Mouse (Mus musculus) granulocyte monocyte progenitor cell, adult 5-6 weeks (primary cell): ENCODE results near the gene Vps50. TPM values are rescaled to one million over a fixed set of nuclear protein-coding genes. Genes with fewer than 3 reads are reported as not detected.
"Not testable (repeated sequence)": the region's sequence is repeated elsewhere in the genome, so short reads cannot be mapped to it uniquely, and the experiment has no call there.

Source experiments
- ATAC-seq: replicated peaks from 2 replicates; pipeline ENCODE4 v1.8.0; 2016; ENCODE audit warnings: mild to moderate bottlenecking, moderate TSS enrichment, inconsistent platforms; ENCODE audit not compliant: poor library complexity, severe bottlenecking
- total RNA-seq, 2 experiments: library from RNA; stranded (forward) in 1 of 2; stranded (reverse) in 1 of 2; fragments of 200-712, 200-1000 nt in 1 of 2; fragments of >200 nt in 1 of 2; fragmentation: Nextera tagmentation in 1 of 2; gene quantifications; 2 replicates each; pipeline ENCODE4 v1.2.3; 2014 to 2017

Gene Vps50
- 29.3 and 37.3 TPM in 2 replicates for total RNA-seq (2014; fragmentation: Nextera tagmentation)
- 43.4 and 51.6 TPM in 2 replicates for total RNA-seq (2017)

DNA sequence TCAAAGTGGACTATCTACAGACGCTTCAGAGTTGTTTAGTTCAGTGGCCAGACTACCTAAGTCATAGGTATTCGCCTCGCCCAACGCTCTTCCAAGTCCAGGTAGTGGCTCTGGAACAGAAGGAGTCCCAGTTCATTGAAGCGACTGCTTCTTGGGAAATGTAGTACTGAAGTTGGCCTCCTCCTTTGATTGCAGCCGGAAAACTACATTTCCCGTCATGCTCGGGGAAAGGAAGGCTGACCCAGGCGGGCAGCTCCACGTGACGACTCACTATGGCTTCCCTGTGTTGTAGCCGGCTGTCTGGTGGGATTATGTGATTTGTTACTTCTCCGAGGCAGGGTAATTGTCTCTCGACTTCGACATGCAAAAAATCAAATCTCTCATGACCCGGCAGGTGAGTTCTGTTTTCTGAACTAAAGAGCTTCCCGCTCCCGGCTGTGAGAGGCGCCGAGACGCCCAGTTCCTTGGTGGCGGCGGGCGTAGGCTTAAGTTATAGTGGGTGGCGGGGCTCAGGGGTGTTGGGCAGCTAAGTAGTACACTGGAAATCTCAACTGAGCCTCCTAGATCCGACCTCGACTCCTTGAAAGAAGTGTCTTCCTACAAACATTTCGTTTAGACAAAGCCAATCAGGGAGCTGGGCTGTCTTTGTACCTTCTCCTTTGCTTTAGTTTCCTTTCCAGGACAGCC, at the start of gene Vps50, which contains the start of gene Hepacam2:
Vps50 (plus strand) TSS at position 221 of the 687 bp plus-strand sequence.
Hepacam2 (minus strand) TSS at position 137 of the 687 bp plus-strand sequence.
- ATAC-seq = peak; percentile 99

DNA sequence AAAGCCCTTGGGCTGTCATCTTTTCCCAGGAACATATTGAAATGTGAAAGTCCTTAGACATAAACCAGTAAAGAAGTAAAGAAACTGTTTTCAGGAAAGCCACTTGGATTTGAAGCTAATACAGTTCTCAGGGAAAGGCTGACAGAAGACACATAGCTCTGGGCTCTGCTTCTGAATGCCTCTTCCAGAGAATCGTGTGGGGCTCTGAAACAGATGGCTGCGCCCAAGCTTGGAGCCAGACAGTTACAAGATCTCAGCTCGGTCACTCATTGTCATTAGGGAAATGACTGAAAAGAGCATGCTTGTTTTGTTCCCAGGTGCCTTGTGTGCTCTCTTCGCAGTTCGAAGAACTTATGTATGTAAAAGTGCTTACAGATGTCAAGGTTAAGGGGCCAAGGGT, 43.8 kb upstream of the Vps50 start:
- ATAC-seq = no peak

DNA sequence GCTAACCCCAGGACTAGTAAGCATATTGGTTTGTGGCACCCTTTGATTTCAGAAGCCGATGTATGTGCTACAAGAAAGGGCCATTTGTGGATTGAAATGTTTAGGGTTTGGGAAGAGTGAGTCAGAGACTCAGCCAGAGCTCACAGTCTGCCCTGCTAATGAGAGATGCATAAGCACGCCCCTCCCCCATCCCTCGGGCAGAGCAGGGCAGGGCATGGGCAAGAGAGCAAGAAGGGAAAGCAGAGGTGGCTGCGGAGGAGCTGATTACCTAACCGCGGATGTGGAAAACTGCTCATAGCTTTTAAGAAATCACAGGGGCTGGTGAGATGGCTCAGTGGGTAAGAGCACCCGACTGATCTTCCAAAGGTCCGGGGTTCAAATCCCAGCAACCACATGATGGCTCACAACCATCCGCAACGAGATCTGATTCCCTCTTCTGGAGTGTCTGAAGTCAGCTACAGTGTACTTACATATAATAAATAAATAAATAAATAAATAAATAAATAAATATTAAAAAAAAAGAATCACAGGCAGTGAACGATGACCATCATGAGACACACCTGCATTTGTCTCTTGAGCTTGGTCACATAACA, 42.1 kb upstream of the Vps50 start:
- 0 out of 2 replicates have a peak, but pooled peaks have one; percentile 30 for ATAC-seq

- peak; percentile 83 for ATAC-seq
Measured at GRCm38 (mm10) chr6:3463026-3463425, 35.2 kb upstream of the Vps50 start.

DNA sequence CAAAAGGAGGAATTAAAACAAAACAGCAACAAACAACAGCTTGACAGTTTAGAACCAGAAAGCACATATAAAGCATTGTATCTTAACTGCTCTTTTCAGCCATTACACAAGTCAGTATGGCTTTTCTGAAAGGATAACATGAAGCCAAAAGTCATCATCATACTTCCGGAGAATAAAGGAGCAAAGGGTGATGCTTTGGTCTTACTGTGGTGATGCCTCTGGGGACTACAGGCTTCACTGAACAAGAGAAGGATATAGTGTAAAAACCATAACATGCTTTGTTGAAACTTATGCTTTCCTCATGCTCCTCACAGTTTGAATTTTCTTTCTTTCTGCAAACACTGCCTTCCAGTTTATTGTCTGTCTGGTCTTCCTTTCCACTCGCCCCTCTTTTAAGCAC, 34.6 kb upstream of the Vps50 start:
- ATAC-seq = no peak

- no peak for ATAC-seq
Measured at GRCm38 (mm10) chr6:3468627-3469026, 29.6 kb upstream of the Vps50 start.

GRCm38 (mm10) chr6:3470706-3471105, 27.5 kb upstream of the Vps50 start:
- no peak for ATAC-seq

- ATAC-seq = no peak
Measured at GRCm38 (mm10) chr6:3476299-3476698, 21.9 kb upstream of the Vps50 start.

- ATAC-seq = no peak
Measured at GRCm38 (mm10) chr6:3479853-3480252, 18.3 kb upstream of the Vps50 start.

DNA sequence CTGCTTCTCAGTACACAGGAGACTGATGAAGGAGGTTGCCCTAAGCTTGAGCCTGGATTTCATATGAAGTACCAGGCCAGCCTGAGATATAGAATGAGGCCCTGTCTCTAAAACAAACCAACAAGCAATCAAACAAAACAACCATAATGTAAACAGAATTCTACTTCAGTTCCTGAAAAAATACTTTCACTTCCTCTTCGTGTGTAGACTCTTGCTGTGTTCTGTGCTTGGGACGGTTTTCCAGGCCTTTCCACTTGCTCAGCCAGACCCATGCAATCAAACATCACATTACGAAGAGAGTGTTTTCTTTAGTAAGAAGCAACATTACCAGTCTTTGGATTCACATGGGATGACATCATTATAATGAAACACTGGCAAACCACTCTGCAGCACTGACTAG, 16.5 kb upstream of the Vps50 start:
- peak; percentile 88 for ATAC-seq

DNA sequence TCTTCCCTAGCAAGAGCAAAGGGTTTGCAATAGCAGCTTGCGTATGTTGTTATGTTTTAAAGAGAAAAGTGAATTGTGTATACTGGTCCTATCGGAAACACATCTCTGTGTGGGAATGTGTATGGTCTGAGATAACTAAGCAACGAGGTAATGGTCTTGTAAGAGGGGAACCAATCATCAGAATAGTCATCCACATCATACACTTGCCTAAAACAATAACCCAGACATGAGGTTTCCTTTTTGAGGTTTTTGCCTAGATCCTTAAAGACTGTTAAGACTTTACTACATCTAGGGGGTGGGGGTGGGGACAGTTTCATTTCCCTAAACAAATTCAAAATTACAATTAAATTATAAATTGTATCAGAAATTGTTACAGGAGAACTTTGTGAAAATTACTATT, 13.0 kb upstream of the Vps50 start:
- ATAC-seq = peak; percentile 55

GRCm38 (mm10) chr6:3487355-3487754, 10.8 kb upstream of the Vps50 start:
- peak; percentile 78 for ATAC-seq

DNA sequence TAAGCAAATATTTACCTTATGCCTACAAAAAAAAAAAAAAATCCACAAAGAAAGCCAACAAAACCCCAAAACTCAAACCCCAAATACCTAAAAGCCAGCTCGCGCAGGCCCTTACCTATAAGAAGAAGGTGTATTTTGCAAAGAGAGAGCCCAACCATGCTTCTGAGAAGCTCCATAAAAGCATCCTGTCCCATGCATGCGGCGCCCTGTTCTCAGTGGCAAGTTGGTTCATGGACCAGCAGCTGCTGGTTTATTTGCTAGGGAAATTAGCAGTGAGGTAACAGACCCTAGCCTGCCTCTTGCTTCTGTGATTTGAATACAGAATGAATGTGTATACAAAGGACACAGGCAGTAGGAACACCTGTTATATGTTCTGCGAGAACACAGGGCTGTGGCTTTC, 3.9 kb upstream of the Vps50 start:
- ATAC-seq = no peak

GRCm38 (mm10) chr6:3496210-3496609, 2.0 kb upstream of the Vps50 start:
- peak; percentile 56 for ATAC-seq

DNA sequence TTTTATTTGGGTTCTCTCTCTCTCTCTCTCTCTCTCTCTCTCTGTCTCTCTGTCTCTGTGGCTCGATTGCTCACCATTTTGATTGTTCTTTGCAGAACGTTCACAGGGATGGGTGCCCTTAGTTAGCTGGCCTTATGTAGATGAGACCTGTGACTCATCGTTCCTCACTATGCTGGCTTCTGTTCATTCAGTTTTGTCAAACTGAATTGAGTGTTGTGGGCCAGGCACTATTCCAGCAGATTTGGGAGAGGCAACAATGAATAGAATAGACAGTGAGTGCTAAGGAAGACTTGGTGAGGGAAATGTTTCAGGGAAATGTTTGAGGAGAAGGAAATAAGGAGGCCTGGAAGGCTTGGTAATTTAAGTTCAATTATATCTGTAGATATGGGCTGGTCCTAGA, 2.1 kb downstream of the Vps50 start:
- ATAC-seq = no peak

GRCm38 (mm10) chr6:3505289-3505688, 7.1 kb downstream of the Vps50 start:
- ATAC-seq = no peak

GRCm38 (mm10) chr6:3507078-3507477, 8.9 kb downstream of the Vps50 start:
- no peak for ATAC-seq

DNA sequence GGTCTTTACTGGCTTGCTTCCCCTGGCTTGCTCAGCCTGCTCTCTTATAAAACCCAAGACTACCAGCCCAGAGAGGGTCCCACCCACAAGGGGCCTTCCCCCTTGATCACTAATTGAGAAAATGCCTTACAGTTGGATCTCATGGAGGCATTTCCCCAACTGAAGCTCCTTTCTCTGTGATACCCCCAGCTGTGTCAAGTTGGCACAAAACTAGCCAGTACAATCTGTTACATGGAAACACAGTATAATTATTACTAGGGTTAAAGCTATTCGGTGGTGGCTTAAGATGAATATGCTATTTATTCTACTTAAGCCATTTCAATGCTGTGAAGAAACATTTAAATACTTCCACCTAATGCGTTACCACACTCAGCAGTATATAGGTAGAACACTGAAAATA, 10.0 kb downstream of the Vps50 start:
- ATAC-seq = not testable (repeated sequence)

DNA sequence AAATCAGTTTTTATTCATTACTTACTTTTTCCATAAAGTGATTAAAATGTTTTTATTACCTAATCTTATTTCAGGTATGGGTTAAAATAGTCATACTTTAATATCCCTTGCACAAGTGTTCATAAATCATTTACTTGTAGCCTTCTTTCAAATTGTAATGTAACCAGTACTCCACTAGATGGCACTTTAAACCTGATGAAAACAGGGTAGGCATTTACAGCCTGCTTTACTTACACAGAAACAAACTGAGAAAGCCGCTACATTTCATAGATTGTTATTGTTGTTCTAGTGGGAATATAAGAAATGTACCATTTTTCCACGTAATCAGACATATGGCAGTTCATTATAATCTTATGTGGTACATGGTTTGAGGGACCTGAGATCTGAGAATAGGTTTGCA, 11.6 kb downstream of the Vps50 start:
- peak; percentile 92 for ATAC-seq

DNA sequence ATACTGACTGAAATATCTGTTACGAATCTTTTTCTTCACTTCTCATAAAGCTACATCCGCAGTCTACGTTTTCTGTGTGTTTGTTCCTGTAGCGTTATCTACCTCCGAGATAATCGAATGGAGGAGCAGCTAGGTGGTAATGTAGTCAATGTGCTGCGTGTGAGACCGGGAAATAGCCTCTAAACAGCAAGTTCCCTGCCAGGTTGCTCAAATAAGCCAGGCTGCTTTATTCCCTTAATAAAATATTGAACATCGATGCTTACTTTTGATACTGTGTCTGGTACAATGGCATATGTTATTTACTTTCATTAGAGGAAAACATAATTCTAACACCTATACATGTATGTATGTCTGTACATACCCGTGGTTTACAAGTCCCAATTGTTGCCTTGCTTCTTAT, 12.9 kb downstream of the Vps50 start:
- no peak for ATAC-seq

- no peak for ATAC-seq
Measured at GRCm38 (mm10) chr6:3511612-3512011, 13.4 kb downstream of the Vps50 start.

DNA sequence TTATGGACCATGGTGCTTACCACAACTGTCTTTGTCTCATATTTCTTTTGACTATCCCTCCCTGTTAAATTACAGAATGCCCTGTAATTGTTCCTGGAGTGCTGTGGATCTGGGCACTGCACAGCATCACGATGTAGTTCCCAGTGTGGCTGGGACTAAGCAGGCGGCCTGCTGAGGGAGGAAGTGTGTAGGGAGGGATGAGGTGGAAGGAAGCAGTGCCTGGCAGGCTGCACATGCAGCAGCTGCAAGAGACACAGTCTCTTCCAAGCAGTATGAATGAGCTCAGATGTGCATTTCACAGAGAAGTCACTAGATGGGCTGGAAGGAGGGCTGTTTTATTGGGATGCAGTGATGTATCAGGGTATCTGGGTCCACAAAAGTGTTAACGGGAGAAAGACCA, 14.4 kb downstream of the Vps50 start:
- peak; percentile 42; the same call in 1 of the 2 replicates for ATAC-seq
